Mouse (Mus musculus) colon, adult 2 months (tissue): ENCODE measurements around the gene Mybbp1a. TPM values are rescaled to one million over a fixed set of nuclear protein-coding genes. Genes with fewer than 3 reads are reported as not detected.

ENCODE experiments used
- polyA plus RNA-seq: library from polyadenylated mRNA; depleted of rRNA; stranded (reverse); fragments of >200 nt; gene quantifications from 2 replicates; pipeline ENCODE4 v1.2.3, GENCODE M21; 2012; rRNA removed

Gene Mybbp1a
- polyA plus RNA-seq, result 26.5 and 30.6 TPM in 2 replicates

GRCm38 (mm10) chr11:72440965-72441664, at the start of gene Mybbp1a:
TSS of gene Mybbp1a (plus strand) at chr11:72441355.

GRCm38 (mm10) chr11:72411093-72411921, 29.8 kb upstream of the Mybbp1a start, which contains the start of gene Smtnl2:
TSS of gene Smtnl2 (minus strand) at chr11:72411713.

GRCm38 (mm10) chr11:72434963-72435693, 6.0 kb upstream of the Mybbp1a start, which contains the start of gene Ggt6:
TSS of gene Ggt6 (plus strand) at chr11:72435526.

GRCm38 (mm10) chr11:72489881-72490301, 48.7 kb downstream of the Mybbp1a start, which contains the start of gene Spns2:
TSS of gene Spns2 (minus strand) at chr11:72489904.

Other genes with a start within 250 kb of the Mybbp1a start
- 0.13 and 0.14 TPM in 2 replicates for gene Gm43951, start 234.5 kb upstream of the Mybbp1a start, polyA plus RNA-seq
- gene 4933427D14Rik, start 233.9 kb upstream of the Mybbp1a start, polyA plus RNA-seq, result 3.5 and 3.6 TPM in 2 replicates
- gene Txndc17, start 233.8 kb upstream of the Mybbp1a start, polyA plus RNA-seq, result 52.2 and 53.4 TPM in 2 replicates
- 4.4 and 6.2 TPM in 2 replicates for gene Med31, start 225.8 kb upstream of the Mybbp1a start, polyA plus RNA-seq
- 0.14 TPM in 2 replicates for gene Slc13a5, start 174.1 kb upstream of the Mybbp1a start, polyA plus RNA-seq
- gene Xaf1, start 139.7 kb upstream of the Mybbp1a start, polyA plus RNA-seq, result 8.8 and 13.1 TPM in 2 replicates
- gene Fbxo39, start 126.9 kb upstream of the Mybbp1a start, polyA plus RNA-seq, result 0.08 TPM in 1 of 2 replicates, not detected in the other
- gene Tekt1, start 78.9 kb upstream of the Mybbp1a start, polyA plus RNA-seq, result 0.23 TPM in 1 of 2 replicates, not detected in the other
- 2.8 and 3.9 TPM in 2 replicates for gene Smtnl2, start 29.6 kb upstream of the Mybbp1a start, polyA plus RNA-seq
- gene Ggt6, start 5.8 kb upstream of the Mybbp1a start, polyA plus RNA-seq, result 93.2 and 100 TPM in 2 replicates
- 20.3 and 21.4 TPM in 2 replicates for gene Spns2, start 48.5 kb downstream of the Mybbp1a start, polyA plus RNA-seq
- gene Spns3, start 109.2 kb downstream of the Mybbp1a start, polyA plus RNA-seq, result 1.00 and 1.1 TPM in 2 replicates
- gene Ube2g1, start 165.9 kb downstream of the Mybbp1a start, polyA plus RNA-seq, result 12.5 and 13.1 TPM in 2 replicates
- 23.0 and 26.1 TPM in 2 replicates for gene Ankfy1, start 248.7 kb downstream of the Mybbp1a start, polyA plus RNA-seq